Mouse (Mus musculus) NIH3T3 (cell line): Measurements from ENCODE around the gene Zfp607b.

ENCODE experiments used
- DNase-seq: peaks from one replicate; pipeline ENCODE4 v3.0.0-alpha.2; 2012; ENCODE audit warnings: low read depth

Zfp607b gene

DNA sequence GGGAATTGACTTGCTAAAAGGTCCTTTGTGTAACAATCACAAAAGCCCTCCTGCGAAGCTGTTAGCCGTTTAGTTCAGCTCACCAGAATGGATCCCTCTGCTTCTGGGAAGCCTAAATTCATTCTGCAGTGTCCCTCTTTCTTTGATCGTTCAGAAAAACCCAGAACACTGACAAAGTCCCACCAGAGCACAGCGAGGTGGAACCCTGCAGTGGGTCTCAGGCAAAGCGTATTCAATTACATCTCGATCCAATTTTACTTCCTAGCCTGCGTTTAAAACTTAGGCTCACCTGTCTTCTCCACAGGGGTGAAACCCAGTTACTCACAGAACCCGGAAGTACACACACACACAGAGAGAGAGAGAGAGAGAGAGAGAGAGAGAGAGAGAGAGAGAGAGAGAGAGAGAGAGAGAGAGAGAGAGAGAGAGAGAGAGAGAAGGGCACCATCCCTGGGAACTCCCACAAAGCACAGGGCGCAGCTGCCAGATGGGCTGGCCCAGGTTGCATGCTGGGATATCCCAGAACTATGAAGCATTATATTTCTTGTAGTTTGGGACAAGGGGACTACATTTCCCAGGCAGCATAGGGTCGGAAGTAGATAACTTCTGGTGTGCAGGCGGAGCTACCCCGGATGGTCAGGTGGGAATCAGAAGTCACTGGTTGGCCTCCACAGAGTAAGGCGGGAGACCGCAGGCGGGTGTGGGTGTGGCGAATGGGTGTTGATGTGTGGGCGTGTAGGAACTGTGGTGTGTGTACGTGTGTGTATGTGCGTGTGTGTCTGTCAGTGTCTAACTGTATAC, at the start of gene Zfp607b:
Gene Zfp607b, plus strand, starts transcription at position 526 of the 798 bp plus-strand sequence.
- peak; percentile 96 for DNase-seq

DNA sequence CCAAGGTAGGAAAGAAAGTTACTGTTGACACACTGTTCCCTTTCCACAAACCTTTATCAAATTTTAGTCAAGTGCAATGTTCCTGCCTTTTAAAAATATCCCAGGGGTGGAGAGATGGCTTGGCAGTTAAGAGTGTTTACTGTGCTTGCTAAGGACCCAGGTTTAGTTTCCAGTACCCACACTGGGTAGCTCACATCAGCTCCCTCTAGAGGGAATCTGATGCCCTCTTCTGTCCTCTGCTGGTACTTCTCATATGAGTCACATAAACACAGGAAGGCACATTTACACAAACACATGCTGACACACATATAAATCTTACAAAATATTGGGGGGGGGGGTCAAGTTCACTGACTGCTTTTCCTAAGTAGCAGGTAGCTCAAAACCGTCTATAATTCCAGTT, 44.7 kb upstream of the Zfp607b start:
- peak; percentile 15 for DNase-seq

DNA sequence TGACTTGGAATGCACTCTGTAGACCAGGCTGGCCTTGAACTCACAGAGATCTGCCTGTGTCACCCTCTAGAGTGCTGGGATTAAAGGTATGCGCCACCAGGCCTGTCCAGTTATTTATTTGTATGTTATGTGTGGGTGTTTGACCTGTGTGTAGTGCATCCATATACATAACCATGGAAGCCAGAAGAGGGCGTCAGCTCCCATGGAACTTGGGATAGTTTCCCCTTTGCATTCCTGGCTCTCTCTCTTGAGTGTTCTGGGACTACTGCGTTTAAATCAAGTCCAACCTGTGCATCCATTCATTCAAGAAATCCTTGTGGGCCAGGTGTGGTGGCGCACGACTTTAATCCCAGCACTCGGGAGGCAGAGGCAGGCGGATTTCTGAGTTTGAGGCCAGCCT, 42.6 kb upstream of the Zfp607b start:
- DNase-seq, result no peak

DNA sequence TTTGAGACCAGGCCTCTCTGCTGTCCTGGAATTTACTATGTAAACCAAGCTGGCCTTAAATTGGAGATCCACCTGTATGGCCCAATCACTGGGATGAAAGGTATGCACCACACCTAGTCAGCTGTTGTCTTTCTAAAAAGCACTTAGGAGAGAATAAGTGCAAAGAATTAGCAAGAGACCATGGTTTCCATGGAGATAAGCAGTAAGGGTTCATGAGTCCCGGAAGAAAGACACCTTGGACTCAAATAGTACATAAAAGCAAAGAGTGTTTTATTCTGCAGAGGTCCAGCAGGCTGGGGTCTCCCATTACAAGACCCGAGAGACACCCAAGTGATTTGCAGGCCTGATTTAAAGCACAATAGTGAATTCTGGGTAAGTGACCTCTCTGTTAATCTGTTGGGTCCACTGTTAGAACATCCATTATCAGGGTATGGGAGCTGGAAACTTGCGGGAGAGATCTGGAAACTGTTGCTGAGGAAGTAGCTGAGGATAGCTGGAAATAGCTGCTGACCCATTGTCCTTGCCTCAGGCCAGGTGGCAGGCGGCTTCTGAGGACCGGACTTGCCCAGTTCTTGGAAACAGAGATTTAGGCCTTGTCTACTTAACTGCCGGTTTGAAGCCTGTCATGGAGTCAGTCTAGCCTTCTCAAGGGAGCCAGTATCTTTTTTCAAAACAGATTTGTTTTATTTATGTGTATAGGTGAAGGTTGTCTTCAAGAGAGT, 41.7 kb upstream of the Zfp607b start:
- no peak for DNase-seq

DNA sequence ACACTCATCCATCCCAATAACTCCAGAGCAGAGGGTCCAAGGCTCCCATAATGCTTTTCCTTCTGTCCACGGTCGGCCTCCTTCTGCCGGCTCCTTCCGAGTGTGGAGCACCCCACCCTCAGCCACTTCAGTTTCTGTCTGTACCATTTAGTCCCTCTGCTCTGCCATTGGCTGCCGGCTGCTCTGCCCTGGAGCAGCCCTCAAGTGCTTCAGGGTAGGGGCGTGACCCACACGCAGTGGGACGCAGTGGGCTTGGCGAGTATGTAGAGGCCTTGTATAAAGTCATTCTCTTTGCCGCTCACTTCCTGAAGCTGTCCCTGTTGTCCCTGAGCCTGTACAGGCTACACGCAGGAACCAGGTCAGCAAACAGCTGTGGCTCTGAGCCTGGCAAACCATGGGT, 39.4 kb upstream of the Zfp607b start:
- no peak for DNase-seq

DNA sequence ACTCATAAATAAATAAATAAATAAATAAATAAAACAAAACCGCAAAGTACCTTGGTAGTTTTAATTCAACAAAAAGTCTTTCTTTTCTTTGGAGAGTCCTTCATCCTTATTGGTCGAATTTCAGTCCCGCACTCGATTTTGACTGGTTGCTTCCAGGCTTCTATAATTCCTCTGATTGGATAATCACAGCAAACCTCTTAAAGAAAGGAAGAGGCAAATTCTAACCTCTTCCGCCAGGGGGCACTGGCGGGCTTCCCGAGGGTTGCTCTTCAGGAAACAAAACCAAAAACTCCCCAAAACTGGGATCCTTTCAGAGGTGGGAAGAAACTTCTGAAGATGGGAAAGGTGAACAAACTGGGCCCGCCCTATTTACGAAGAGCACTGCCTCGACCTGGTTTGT, 38.2 kb upstream of the Zfp607b start:
- DNase-seq, result peak; percentile 97

DNA sequence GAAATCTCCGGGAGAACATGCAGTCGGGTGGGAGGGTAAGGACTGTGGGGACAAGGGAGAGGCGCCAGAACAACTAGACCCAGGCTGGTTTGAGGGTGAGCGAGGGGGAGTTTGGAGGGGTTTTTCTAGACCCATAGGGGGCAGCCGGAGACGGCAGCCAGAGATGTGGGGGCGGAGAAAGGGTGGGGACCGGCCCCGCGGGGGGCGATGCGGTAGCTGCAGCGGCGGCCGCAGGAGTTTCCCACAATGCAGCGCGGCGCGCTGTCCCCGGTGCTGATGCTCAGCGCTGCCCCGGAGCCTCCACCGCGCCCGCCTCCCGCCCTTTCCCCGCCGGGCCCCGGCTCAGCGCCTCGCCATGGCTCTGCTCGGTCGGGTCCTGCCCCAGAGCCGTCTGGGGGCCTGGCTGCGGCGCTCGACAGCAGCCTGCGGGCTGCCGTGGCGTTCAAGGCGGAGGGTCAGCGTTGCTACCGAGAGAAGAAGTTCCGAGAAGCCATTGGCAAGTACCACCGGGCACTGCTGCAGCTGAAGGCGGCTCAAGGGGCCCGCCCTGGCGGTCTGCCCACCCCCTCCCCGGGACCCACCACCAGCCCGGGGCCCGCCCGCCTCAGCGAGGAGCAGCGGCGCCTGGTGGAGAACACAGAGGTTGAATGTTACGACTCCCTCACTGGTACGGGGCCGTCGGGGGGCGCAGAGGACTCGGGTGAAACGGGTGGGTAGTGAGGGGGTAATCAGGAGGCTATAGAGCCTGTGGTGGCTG, 35.3 kb upstream of the Zfp607b start, which contains the start of gene Ttc9b:
Gene Ttc9b, plus strand, starts transcription at position 235 of the 757 bp plus-strand sequence.
- peak; percentile 43 for DNase-seq

DNA sequence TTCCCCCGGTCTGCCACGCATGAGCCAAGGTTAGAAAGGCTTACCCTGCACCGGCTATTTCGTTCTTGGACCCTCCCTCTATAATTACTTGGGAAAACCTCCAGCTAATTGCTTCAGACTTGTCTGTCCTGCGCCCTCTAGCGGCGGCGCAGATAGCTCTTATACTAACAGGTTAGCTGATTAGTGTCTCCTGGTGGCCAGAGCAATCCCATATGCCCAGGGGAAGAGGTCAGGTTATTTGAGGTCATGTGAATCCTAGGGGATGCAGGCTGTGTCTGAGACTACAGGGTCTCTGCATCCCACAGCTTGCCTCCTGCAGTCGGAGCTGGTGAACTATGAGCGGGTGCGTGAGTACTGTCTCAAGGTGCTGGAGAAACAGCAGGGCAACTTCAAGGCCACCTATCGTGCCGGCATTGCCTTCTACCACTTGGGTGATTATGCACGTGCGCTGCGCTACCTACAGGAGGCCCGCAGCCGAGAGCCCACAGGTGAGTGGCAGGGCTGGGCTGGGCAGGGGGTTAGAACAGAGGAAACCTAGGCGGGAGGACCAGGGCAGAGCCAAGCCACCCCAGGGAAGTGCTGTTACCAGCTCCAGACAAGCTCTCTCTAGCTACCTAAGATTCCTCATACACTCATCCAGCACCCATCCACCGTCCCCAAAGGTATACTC, 34.4 kb upstream of the Zfp607b start:
- peak; percentile 54 for DNase-seq

DNA sequence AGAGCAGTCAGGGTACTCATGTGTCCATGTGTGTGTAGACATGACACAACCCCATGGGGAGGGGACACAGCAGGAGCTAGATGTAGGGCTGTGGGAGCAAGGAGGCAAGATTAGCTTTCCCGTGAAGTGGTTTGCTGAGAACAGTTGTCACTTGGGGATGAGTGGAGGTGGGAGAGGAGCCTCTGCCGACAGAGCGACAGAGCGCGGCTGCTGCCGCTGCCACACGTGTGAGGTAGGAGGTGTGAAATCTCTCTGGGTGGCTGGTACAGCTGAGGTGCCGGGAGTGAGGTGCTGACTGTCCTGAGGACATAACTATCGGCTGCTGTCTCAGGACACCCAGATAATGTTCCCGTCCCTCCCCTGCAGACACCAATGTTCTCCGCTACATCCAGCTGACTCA, 33.6 kb upstream of the Zfp607b start:
- no peak for DNase-seq

DNA sequence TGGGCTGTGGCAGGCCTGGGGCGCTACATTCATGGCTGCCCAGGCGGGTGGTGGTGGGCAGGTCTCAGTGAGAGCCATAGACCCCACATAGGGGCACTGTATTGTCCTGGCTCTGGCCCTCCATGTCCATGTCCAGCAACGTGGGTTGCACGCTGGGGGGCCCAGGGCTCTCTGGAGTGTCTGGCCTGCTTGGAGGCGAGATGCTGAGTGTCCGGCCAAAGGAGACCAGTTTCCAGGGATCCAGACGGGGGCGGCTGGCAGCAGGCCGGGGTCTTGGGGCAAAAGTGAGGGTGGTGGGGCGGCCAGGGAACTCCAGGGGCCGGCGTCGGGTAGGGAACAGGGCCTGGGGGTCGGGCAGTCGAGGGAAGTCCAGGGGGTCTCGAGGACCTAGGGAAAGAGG, 32.5 kb upstream of the Zfp607b start:
- DNase-seq, result no peak

DNA sequence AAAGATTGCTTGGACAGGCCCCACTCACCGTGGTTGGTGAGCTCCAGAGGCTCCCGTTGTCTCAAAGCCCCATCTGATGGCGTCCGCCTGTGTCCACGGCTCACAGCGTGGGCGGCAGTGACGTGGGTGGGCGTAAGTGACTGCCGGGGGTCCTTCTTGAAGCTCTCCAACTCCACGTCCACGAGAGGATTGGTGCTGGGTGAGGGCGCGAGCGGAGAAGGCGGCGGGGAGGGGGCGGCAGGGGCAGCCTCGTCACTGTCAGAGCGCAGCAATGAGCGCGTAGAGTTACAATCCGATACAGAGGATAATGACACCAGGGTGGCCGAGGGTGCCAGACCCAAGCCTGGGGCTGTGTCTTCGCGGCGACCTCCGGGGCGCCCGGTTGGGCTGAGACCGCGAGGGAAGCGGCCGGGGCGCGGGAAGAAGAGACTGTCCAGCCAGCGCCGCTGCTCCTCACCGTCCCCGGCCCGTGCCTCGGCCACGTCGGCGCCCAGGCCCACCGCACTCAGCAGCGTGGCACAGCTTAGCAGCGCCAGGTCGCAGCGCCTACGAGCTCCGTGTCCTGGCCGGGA, 31.2 kb upstream of the Zfp607b start:
- DNase-seq, result no peak

DNA sequence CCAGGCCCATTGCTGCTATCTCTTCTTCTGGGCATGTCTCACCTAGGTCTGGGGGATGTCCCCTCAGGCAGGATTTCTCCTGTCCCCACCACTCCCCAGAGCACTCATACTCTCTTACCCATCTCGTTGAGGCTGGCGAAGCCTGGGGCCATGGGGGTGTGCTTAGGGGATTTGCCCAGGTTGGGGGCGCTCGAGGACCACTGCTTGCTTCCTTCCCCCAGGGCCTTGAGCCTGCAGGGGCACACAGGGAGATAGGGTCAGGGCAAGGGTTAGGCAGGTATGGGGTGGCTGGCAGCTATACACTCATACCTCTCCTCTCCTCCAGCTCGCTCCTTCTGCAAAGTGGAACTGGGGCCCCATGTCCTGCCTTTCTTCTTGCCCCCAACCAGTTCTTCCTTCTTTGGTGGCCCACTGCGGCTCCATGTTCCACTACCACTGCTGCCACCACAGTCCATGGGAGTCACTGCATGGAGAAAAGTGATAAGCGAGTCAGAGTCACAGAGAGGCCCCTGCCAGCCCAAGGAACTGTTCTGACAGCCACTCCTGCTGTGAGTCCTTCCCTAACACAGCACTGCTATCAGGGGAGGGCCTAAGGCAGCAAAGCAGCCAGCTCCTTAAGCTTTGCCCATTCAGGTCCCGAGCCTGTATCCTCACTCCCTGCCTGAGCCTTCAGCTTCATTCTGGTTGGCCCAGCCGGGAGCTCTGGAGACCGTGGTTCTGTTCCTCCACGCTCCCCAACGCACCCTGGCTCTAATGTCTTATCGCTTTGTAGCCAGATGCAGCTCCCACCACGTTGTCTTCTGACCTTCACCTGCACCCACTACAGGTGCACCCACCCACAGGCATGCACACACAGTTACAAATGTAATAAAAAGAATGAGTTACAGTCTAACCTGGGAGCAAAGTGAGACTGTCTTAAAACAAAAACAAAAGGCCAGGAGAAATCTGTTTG, 30.2 kb upstream of the Zfp607b start:
- no peak for DNase-seq

DNA sequence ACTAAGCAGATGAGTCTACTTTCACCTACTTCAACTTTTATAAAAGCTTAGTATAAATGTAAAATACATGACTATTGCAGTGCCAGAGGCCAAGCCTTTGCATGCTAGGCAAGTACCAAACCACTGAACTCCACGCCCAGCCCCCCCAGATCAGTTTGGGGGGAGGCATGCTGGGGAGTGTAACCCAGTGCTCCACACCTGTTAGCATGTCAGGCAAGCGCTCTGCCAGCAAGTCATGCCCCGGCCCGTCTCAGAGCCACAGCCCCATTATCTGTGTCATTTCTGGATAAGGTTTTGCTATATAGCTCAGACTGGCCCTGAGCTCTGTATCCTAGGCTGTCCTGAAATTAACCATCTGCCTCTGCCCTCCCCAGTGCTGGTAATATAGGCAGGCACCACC, 27.1 kb upstream of the Zfp607b start:
- no peak for DNase-seq

DNA sequence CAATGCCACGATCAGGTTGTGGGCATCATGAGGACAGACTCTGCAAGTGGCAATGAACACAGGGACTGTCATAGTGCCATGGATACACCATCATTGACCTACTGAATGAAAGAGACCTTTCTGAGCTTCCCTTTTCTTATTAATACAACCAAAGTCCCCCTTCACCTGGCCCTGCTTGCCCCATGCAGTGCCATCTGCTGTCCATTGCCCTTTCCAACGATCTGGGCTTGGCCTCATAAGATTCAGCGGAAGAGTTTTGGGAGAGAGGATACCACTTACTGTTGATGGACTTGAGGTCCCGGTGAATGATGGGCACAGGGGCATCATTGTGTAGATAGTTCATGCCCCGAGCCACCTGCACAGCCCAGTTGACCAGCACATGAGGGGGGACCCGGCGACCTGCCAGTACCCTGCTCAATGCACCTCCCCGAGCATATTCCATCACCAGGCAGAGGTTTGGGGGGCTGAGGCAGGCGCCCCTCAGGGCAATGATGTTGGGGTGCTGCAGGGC, 16.0 kb upstream of the Zfp607b start:
- no peak for DNase-seq

DNA sequence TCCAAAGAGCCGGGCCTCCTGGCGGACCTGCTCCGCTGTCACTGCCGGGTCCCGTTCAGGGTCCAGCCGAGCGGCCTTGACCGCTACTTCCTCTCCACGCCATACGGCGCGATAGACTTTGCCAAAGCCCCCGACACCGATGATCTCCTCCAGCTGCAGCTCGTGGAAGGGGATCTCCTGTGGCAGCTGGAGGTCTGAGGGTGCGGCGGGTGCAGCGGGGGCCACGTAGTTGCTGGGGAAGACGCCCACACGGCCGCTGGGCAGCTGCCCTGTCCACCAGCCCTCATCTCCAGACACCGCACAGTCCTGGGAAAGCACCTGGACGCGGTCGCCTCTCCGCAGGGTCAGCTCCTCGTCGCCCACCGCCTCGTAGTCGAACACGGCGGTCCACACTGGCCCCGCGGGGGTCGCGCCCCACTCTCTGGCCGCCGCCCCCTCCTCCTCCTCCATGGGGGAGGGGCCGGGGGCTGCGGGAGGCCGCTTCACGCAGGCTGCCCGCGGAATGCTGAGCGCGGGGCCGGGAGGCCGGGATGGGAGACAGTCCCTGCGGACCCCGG, 15.5 kb upstream of the Zfp607b start:
- peak; percentile 32 for DNase-seq

DNA sequence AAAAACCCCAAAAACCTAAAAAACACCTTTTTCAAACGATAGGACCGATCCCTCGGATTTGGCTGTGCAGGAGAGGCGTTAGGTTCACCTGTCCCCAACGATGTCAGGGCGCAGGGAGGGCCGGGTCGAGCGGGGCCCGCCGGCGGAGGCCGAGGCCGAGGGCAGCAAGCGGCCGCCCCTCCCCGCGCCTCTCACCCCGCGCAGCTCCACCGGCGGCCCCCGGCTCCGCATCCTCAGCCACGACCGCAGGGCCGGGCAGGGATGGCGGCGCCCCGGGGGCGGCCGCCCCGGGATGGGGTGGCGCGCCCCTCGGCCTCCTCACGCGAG, 15.0 kb upstream of the Zfp607b start:
- no peak for DNase-seq

DNA sequence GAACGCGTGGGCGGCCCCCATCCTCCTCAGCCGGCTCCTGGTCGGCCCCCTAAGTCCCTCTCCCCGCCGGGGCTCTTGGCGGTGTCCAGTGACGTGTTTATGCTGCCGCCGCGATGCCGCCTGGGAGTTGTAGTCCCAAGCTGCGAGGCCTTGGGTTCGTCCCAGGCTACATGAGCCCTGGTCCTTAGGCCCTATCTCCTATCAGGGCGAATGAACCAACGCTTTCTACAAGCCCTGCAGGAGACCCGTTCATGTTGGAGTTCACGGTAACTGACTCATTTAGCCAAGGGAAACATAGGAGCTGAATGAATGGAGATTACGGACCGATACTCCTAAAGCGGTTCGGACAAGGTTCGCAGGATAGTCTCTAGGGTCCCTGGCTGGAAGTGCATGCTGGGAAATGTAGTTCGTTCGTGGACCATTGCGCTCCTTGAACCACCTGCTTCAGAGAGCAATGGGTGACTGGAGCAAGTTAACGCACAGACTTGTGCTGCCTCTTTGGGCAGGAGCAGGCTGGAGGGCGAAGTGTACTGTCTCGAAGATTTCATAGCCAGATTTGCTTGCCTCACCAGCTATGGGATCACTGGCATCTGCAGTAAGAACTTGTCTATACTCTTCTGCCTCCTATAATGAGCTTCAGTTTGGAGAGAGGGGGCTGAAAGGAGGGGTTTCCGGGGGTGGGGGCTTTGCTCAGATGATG, 14.5 kb upstream of the Zfp607b start, which contains the start of gene Map3k10:
Gene Map3k10, minus strand, starts transcription at position 77 of the 700 bp plus-strand sequence.
- DNase-seq, result peak; percentile 95

DNA sequence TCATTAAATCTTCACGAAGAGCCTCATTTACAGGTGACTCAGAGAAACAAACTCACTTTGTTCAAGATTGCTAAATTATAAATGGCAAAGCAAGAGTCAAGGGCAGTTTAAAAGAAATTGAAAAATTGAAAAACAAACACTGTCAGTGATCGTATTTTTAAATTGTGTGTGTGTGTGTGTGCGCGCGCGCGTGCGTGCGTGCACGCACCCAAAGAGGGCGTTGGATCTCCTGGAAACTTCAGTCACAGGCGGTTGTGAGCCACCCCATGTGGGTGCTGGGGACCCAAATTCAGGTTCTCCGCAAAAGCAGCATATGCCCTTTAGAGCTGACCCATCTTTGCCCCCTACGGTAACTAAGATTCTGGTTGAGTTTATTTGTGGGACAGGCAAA, 13.9 kb upstream of the Zfp607b start:
- DNase-seq, result no peak

DNA sequence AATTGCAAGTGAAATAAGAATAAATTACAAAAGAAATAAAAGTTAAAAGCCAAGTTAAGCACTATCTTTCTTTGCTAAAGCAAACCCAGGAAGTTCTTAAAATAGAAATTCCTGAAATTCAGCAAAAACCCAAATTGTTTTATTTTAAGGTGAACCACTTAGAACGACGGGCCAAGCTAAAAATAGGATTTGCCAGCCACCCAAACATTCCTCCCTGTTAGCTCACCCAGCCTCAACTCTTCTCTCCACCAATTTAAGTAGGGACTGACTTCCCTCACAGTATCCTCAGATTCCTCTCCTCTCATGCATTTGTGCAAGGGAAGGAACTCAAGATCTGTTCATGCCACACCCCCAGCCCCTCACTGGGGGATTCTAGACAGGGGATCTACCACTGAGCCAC, 5.9 kb upstream of the Zfp607b start:
- DNase-seq, result peak; percentile 59

DNA sequence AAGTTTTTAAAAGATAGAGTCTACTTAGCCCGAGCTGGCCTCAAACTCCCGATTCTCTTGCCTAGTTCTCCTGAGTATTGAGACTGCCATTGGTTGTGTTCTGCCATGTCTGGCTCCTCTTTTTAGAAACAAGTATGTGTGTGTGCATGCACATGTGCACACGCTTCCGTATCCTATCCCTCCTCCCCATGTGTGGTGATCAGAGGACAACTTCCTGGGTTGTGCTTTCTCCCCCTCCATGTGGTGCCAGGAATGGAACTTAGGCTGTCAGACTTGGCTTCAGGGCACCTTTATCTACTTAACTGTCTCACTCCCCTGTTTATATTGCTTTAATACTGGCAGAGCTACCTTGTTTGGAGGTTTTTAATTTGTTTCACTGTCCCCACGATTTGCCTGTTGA, 3.9 kb upstream of the Zfp607b start:
- DNase-seq, result no peak
